Mouse (Mus musculus): ENCODE measurements at regions not wholly inside any gene's neighbourhood (a gene's known extent, or its start where the extent isn't known, plus 50 kb on each side); places are given as distances from the start of the nearest gene placed in this dataset.

DNA sequence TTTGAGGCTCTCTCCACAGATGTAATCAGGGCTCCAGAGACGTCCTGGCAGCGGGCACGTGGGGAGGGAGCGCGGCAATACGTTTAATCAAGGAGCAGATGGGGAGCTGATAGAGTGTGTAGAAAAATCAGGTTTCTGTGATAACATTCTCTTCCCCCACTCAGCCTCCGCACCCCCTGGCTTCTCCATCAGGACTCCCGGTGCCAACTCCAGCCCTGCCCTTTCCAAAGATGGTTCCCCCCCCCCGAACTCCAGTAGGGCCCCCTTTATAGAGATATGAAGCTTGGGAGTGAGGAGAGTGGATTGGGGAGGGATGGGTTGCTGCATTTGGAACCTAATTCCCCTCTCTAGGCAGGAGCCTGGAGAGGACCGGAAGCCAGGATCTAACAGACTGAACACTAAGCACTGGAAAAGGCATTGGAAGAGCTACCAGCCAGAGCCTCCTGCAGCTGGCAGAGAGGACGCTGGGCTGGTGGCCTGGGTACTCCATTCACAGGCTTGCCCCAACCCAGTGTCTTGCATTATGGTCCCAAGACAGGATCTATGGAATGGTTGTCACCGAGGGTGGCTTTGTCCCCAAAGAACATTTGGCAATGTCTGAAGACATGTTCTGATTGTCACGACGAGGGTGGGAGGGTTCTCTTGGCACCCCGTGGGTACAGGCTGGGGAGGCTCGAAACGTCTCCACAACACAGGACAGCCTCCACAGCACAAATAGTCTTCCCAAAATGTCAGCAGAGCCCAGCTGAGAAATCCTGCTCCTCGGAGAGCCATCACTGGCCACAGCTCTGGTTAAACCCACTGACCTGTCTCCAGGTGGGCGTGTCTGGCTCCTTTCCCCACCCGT, 218.2 kb upstream of the Sdk2 start:
- 83% methylated on average over 20 of the region's 20 CpGs for WGBS

DNA sequence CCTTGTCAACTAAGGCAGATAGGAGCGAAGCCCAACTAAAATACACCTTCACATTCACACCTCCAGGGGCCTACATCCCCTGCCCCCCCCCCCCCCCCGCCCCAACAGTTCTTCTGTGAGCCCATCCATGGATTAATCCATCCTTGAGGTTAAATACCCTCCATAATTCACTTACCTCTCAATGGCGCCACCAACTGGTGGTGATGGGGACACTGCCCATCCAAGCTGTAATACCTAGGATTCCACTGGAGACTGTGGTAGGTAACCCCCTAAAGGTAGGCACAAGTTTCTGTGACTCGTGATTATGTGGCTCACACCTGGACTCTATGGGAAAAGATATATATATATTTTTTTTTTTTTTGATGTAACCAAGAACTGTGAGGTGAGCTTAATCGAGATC, 216.4 kb upstream of the Sdk2 start:
- 53% methylated on average over 4 of the region's 5 CpGs for WGBS
- H3K9ac ChIP-seq (replicated peaks; ENCODE audit: low read length), result no peak overlapping the region
- no peak for ATAC-seq (replicated peaks; ENCODE audit: insufficient number of reproducible peaks, low FRiP score, low TSS enrichment, low read depth)

More for the DNA sequence above, 218.2 kb upstream of the Sdk2 start:
- H3K4me2 ChIP-seq (ENCODE audit: low read depth, low read length), result no peak overlapping the region
- H3K4me1 ChIP-seq (ENCODE audit: control insufficient read depth, insufficient read depth, low read length), result no peaks in the 10 kb centered on the region
- DNase-seq (ENCODE audit: low spot score) (no peak), ATAC-seq (replicated peaks; ENCODE audit: insufficient number of reproducible peaks, low FRiP score, low TSS enrichment, low read depth) (no peak)
- H3K27me3 ChIP-seq (ENCODE audit: control insufficient read depth, insufficient read depth, low read length), result no peaks in the 10 kb centered on the region
- no peak overlapping the region for H3K27ac ChIP-seq (replicated peaks; ENCODE audit: low read depth, low read length)
- no peak overlapping the region for H3K4me3 ChIP-seq (ENCODE audit: low read depth, low read length)
- H3K36me3 ChIP-seq (replicated peaks; ENCODE audit: control insufficient read depth, insufficient read depth, low read depth, low read length), result no peaks in the 10 kb centered on the region
- no peaks in the 10 kb centered on the region for H3K9me3 ChIP-seq (replicated peaks; ENCODE audit: control insufficient read depth, low read length)
- no peak overlapping the region for H3K9ac ChIP-seq (replicated peaks; ENCODE audit: low read length)

DNA sequence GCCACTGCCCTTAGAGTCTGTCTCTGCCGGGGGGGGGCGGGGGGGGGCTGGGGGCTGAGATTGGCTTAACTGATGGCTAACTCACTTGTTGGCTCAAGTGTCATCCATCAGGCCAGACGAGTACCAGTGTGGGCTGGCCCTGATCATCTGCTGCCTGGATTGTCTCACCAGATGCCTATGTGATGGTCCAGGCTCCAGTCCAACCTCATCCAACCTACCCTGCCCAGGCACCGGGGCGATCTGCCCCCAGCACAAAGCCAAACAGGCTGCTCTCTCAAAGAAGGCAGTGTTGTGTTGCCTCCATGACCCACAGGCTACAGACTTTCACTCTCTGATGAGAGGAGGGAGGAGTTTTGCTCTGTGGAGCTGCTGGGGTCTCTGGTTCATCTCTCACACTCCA, 215.7 kb upstream of the Sdk2 start:
- Histone ChIP-seq H3K9me3 (replicated peaks; ENCODE audit: control insufficient read depth, low read length) (no peaks in the 10 kb centered on the region), H3K27ac (replicated peaks; ENCODE audit: low read depth, low read length) (no peak overlapping the region), H3K36me3 (replicated peaks; ENCODE audit: control insufficient read depth, insufficient read depth, low read depth, low read length) (no peaks in the 10 kb centered on the region), H3K4me1 (ENCODE audit: control insufficient read depth, insufficient read depth, low read length) (no peaks in the 10 kb centered on the region), H3K27me3 (ENCODE audit: control insufficient read depth, insufficient read depth, low read length) (no peaks in the 10 kb centered on the region), H3K4me2 (ENCODE audit: low read depth, low read length) (no peak overlapping the region), H3K4me3 (ENCODE audit: low read depth, low read length) (no peak overlapping the region), H3K9ac (replicated peaks; ENCODE audit: low read length) (no peak overlapping the region)
- WGBS, result 75% methylated on average over 4 of the region's 5 CpGs
- DNase-seq (ENCODE audit: low spot score) (no peak), ATAC-seq (replicated peaks; ENCODE audit: insufficient number of reproducible peaks, low FRiP score, low TSS enrichment, low read depth) (no peak)

More for the DNA sequence above, 216.4 kb upstream of the Sdk2 start:
- H3K4me3 ChIP-seq (ENCODE audit: low read depth, low read length), result no peak overlapping the region
- no peak overlapping the region for H3K4me2 ChIP-seq (ENCODE audit: low read depth, low read length)
- no peaks in the 10 kb centered on the region for H3K27me3 ChIP-seq (ENCODE audit: control insufficient read depth, insufficient read depth, low read length)
- no peak overlapping the region for H3K27ac ChIP-seq (replicated peaks; ENCODE audit: low read depth, low read length)
- H3K9me3 ChIP-seq (replicated peaks; ENCODE audit: control insufficient read depth, low read length), result no peaks in the 10 kb centered on the region
- peak; percentile 65 for DNase-seq (ENCODE audit: low spot score)
- no peaks in the 10 kb centered on the region for H3K4me1 ChIP-seq (ENCODE audit: control insufficient read depth, insufficient read depth, low read length)
- no peaks in the 10 kb centered on the region for H3K36me3 ChIP-seq (replicated peaks; ENCODE audit: control insufficient read depth, insufficient read depth, low read depth, low read length)

DNA sequence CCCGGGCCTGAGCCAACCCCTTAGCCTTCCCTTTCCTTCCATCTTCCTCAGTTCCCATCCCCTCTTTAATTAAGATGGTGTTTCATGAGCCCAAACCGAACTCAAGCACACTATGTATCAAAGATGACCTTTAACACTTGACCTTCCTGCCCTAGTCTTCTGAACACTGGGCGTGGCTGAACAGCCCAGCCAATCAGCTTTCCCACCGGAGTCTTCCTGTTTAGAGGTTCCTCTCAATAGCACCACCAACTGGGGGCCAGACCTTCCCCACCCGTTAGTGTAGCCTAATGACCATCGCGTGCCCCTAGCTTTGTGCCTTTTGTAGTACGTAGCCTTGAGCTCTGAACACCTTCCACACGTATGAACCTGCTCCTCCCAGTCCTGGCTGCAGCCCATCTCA, 215.0 kb upstream of the Sdk2 start:
- Histone ChIP-seq H3K4me2 (ENCODE audit: low read depth, low read length) (no peak overlapping the region), H3K4me3 (ENCODE audit: low read depth, low read length) (no peak overlapping the region), H3K27me3 (ENCODE audit: control insufficient read depth, insufficient read depth, low read length) (no peaks in the 10 kb centered on the region), H3K9ac (replicated peaks; ENCODE audit: low read length) (no peak overlapping the region), H3K36me3 (replicated peaks; ENCODE audit: control insufficient read depth, insufficient read depth, low read depth, low read length) (no peaks in the 10 kb centered on the region), H3K4me1 (ENCODE audit: control insufficient read depth, insufficient read depth, low read length) (no peaks in the 10 kb centered on the region), H3K9me3 (replicated peaks; ENCODE audit: control insufficient read depth, low read length) (no peaks in the 10 kb centered on the region), H3K27ac (replicated peaks; ENCODE audit: low read depth, low read length) (no peak overlapping the region)
- no peak for ATAC-seq (replicated peaks; ENCODE audit: insufficient number of reproducible peaks, low FRiP score, low TSS enrichment, low read depth)
- DNase-seq (ENCODE audit: low spot score), result no peak
- WGBS, result 74% methylated on average over 9 of the region's 9 CpGs

DNA sequence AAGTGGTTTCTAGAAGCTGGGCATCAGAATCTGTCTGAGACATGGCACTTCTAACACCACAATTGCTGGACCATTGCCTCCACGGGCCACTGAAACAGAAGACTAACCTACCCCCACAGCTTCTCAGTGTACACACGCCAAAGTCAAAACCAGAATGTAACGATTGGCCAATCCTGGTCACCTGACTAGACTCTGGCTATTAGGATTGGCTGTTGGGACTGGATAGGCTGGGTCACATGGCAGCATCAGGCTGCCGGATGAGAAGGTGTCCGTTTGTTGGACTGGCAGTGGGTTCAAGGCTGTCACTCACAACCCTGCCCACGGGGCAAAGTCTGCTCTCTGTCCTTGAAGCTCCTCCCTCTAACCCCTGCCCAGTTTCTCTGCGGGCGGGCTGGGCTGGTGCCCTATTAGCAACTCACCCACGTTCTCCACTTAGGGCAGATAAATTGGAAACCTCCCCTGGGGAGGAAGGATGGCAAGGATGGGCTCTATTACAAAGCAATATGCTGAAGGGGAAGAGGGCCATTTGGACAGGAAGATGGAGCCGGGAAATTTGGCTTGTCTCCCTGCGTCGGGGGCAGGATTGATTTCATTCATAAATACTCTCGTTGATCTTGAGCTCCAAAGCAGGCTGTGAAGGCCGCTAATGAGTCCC, 214.3 kb upstream of the Sdk2 start:
- no peaks in the 10 kb centered on the region for H3K36me3 ChIP-seq (replicated peaks; ENCODE audit: control insufficient read depth, insufficient read depth, low read depth, low read length)
- H3K9me3 ChIP-seq (replicated peaks; ENCODE audit: control insufficient read depth, low read length), result no peaks in the 10 kb centered on the region
- 85% methylated on average over 14 of the region's 14 CpGs for WGBS
- DNase-seq (ENCODE audit: low spot score) (no peak), ATAC-seq (replicated peaks; ENCODE audit: insufficient number of reproducible peaks, low FRiP score, low TSS enrichment, low read depth) (no peak)
- H3K4me3 ChIP-seq (ENCODE audit: low read depth, low read length), result no peak overlapping the region
- no peak overlapping the region for H3K4me2 ChIP-seq (ENCODE audit: low read depth, low read length)
- H3K4me1 ChIP-seq (ENCODE audit: control insufficient read depth, insufficient read depth, low read length), result no peaks in the 10 kb centered on the region
- H3K27me3 ChIP-seq (ENCODE audit: control insufficient read depth, insufficient read depth, low read length), result no peaks in the 10 kb centered on the region
- H3K9ac ChIP-seq (replicated peaks; ENCODE audit: low read length), result no peak overlapping the region
- H3K27ac ChIP-seq (replicated peaks; ENCODE audit: low read depth, low read length), result no peak overlapping the region

DNA sequence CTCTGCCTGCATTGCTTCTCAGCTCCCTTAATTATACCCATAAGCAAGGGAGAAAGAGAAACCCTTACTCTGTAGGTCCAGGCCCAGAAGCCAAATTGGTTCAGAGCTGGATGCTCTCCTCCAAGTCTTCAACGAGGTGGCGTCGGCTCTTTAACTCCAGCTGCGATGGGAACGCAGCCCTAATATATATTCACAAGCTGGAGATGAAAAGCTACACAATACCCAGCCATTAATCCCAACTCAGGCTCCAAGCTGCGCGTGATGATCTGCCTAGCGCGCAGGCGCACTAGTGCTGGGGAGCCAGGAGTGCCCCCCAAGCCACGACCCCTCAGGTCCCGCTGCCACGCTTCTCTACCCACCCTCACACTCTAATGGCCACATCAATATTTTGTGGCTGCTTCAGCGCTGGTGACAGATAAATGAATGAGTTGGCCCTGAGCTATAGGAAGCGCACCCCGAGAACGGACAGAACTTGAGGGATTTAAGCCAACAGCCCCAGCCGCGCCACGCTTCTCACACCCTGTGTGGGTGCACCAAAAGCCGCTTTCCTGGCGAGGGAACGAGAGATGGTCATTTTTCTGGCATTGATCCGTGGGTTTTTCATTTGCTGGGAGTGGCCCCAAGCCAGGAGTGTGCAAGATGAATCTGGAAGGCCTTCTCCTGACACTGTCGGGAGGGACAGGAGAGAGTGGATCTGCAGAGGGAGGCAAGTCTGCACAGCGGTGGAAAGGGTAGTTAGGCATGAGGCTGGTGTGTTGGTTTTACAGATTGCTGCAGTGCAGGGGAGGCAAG, 210.9 kb upstream of the Sdk2 start:
- Histone ChIP-seq H3K4me2 (ENCODE audit: low read depth, low read length) (no peak overlapping the region), H3K4me3 (ENCODE audit: low read depth, low read length) (no peak overlapping the region), H3K36me3 (replicated peaks; ENCODE audit: control insufficient read depth, insufficient read depth, low read depth, low read length) (no peaks in the 10 kb centered on the region), H3K4me1 (ENCODE audit: control insufficient read depth, insufficient read depth, low read length) (no peaks in the 10 kb centered on the region), H3K9me3 (replicated peaks; ENCODE audit: control insufficient read depth, low read length) (no peaks in the 10 kb centered on the region), H3K9ac (replicated peaks; ENCODE audit: low read length) (no peak overlapping the region), H3K27me3 (ENCODE audit: control insufficient read depth, insufficient read depth, low read length) (no peaks in the 10 kb centered on the region), H3K27ac (replicated peaks; ENCODE audit: low read depth, low read length) (no peak overlapping the region)
- DNase-seq (ENCODE audit: low spot score), result no peak
- no peak for ATAC-seq (replicated peaks; ENCODE audit: insufficient number of reproducible peaks, low FRiP score, low TSS enrichment, low read depth)
- 89% methylated on average over 26 of the region's 26 CpGs for WGBS

DNA sequence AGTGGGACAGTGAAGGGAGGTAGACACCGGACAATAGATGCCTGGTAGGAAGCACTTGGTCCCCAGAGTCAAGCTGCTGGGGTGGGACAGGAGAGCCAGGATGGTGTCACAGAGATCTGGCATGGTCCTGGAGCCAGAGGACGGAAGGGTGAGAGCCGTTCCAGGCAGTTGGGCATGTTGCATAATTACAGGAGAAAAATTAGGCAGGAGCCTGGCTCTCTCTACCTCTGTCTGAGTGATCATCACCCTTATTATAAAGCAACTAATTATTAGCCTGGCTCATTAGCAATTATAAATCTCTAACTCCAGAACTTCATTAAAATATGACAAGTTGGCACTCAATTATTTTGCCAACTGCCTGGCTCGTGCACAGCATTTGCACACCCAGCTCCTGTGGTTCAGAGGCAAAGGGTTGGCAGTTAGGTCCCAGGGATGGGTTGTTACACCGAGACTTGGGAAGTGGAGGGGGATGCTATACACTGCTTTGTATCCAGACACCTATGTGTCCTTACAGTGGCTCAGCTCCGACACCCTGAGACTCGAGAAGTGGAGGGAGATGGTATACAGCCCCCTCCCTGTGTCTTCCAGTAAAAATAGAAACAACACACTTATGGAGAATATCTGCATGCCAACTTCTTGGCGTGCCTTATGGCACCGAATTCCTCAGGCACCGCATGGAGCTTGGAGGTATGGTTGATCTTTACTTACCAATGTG, 203.7 kb upstream of the Sdk2 start:
- Histone ChIP-seq H3K36me3 (replicated peaks; ENCODE audit: control insufficient read depth, insufficient read depth, low read depth, low read length) (no peaks in the 10 kb centered on the region), H3K4me3 (ENCODE audit: low read depth, low read length) (no peak overlapping the region), H3K27ac (replicated peaks; ENCODE audit: low read depth, low read length) (no peak overlapping the region), H3K9me3 (replicated peaks; ENCODE audit: control insufficient read depth, low read length) (no peaks in the 10 kb centered on the region), H3K4me2 (ENCODE audit: low read depth, low read length) (no peak overlapping the region), H3K9ac (replicated peaks; ENCODE audit: low read length) (no peak overlapping the region), H3K27me3 (ENCODE audit: control insufficient read depth, insufficient read depth, low read length) (no peaks in the 10 kb centered on the region), H3K4me1 (ENCODE audit: control insufficient read depth, insufficient read depth, low read length) (no peaks in the 10 kb centered on the region)
- ATAC-seq (replicated peaks; ENCODE audit: insufficient number of reproducible peaks, low FRiP score, low TSS enrichment, low read depth) (no peak), DNase-seq (ENCODE audit: low spot score) (no peak)
- 89% methylated on average over 10 of the region's 10 CpGs for WGBS
